Mouse (Mus musculus) CH12.LX (cell line): ENCODE measurements around the gene Mybphl. TPM values are rescaled to one million over a fixed set of nuclear protein-coding genes. Genes with fewer than 3 reads are reported as not detected.

ENCODE experiments used
- DNase-seq: peaks from one replicate; pipeline ENCODE4 v3.0.0-alpha.2; 2013; ENCODE audit errors: extremely low read depth
- H3K27ac ChIP-seq: 2 replicates; pipeline ENCODE4 v1.5.1; 2012; ENCODE audit warnings: low read depth, mild to moderate bottlenecking, control low read depth, moderate library complexity; ENCODE audit not compliant: insufficient read depth
- H3K27me3 ChIP-seq: replicated peaks from 2 replicates; pipeline ENCODE3; 2012; ENCODE audit warnings: inconsistent platforms
- H3K36me3 ChIP-seq, 2 experiments: replicated peaks in 1 of 2; 2 replicates each; pipeline versions ENCODE3 to v1.6.1; 2012; ENCODE audit warnings: inconsistent platforms in 1 of 2, low read length in 1 of 2, mild to moderate bottlenecking in 1 of 2, mixed read lengths in 1 of 2, moderate library complexity in 1 of 2; ENCODE audit not compliant: control insufficient read depth in 1 of 2, insufficient read depth in 1 of 2
- H3K4me1 ChIP-seq, 2 experiments: 2 replicates each; pipeline ENCODE4 v1.6.1; 2012; ENCODE audit warnings: inconsistent platforms in 1 of 2, moderate library complexity in 1 of 2; ENCODE audit not compliant: insufficient read depth in 2 of 2, control insufficient read depth in 1 of 2
- H3K4me2 ChIP-seq: 2 replicates; pipeline ENCODE4 v1.6.1; 2012; ENCODE audit warnings: low read depth, mild to moderate bottlenecking, control low read depth; ENCODE audit not compliant: poor library complexity, insufficient read depth, severe bottlenecking
- H3K4me3 ChIP-seq, 3 experiments: fragments of 150-350 bp in 1 of 3; sonication (generic) in 1 of 3; replicated peaks in 1 of 3; 2 replicates each; pipeline versions ENCODE3 to v1.5.1; 2011 to 2012; ENCODE audit warnings: low read depth in 2 of 3, low read length in 2 of 3, mild to moderate bottlenecking in 2 of 3, moderate library complexity in 2 of 3, control low read depth in 1 of 3, improper control_type of control experiment in 1 of 3, inconsistent platforms in 1 of 3, mixed read lengths in 1 of 3; ENCODE audit not compliant: poor library complexity in 1 of 3
- H3K79me2 ChIP-seq: replicated peaks from 2 replicates; pipeline ENCODE4 v1.6.1; 2012; ENCODE audit warnings: mild to moderate bottlenecking, moderate library complexity; ENCODE audit not compliant: control insufficient read depth, poor library complexity, insufficient read depth, severe bottlenecking; ENCODE audit errors: extremely low read depth
- H3K9ac ChIP-seq: 2 replicates; pipeline ENCODE4 v1.6.1; 2012; ENCODE audit warnings: low read depth, mild to moderate bottlenecking, control low read depth, moderate library complexity; ENCODE audit not compliant: insufficient read depth
- H3K9me3 ChIP-seq: replicated peaks from 2 replicates; pipeline ENCODE3; 2012; ENCODE audit warnings: low read length, inconsistent platforms, mixed read lengths
- CHD1 ChIP-seq: IDR thresholded peaks from 2 replicates; pipeline ENCODE4 v1.6.1; 2012; ENCODE audit warnings: low read depth, low read length, improper control_type of control experiment, inconsistent platforms
- CHD2 ChIP-seq: IDR thresholded peaks from 2 replicates; pipeline ENCODE4 v1.6.1; 2011; ENCODE audit warnings: low read length, improper control_type of control experiment
- GABPA ChIP-seq: IDR thresholded peaks from 2 replicates; pipeline ENCODE4 v1.6.1; 2012; ENCODE audit warnings: low read depth, low read length, improper control_type of control experiment, inconsistent platforms; ENCODE audit not compliant: insufficient replicate concordance
- HCFC1 ChIP-seq: IDR thresholded peaks from 2 replicates; pipeline ENCODE4 v1.6.1; 2012; ENCODE audit warnings: low read depth, mild to moderate bottlenecking, inconsistent platforms, low read length, improper control_type of control experiment
- JUN ChIP-seq: IDR thresholded peaks from 2 replicates; pipeline ENCODE4 v1.6.1; 2011; ENCODE audit warnings: low read depth, mild to moderate bottlenecking, low read length, improper control_type of control experiment, moderate library complexity; ENCODE audit not compliant: insufficient read depth
- MAFK ChIP-seq: IDR thresholded peaks from 2 replicates; pipeline ENCODE4 v1.6.1; 2011; ENCODE audit warnings: low read length, improper control_type of control experiment; ENCODE audit not compliant: insufficient replicate concordance
- MAX ChIP-seq: IDR thresholded peaks from 2 replicates; pipeline ENCODE4 v1.6.1; 2011; ENCODE audit warnings: low read length, improper control_type of control experiment
- MEF2A ChIP-seq: IDR thresholded peaks from 2 replicates; pipeline ENCODE4 v1.6.1; 2014; ENCODE audit warnings: low read depth, mild to moderate bottlenecking, inconsistent platforms, low read length, improper control_type of control experiment, borderline replicate concordance
- NELFE ChIP-seq: IDR thresholded peaks from 2 replicates; pipeline ENCODE4 v1.6.1; 2011; ENCODE audit warnings: low read depth, low read length, improper control_type of control experiment
- POLR2A ChIP-seq: IDR thresholded peaks from 2 replicates; pipeline ENCODE4 v1.6.1; 2011; ENCODE audit warnings: low read depth, mild to moderate bottlenecking, improper control_type of control experiment, low read length
- POLR2AphosphoS2 ChIP-seq: IDR thresholded peaks from 2 replicates; pipeline ENCODE4 v1.6.1; 2011; ENCODE audit warnings: low read depth, low read length, improper control_type of control experiment
- RAD21 ChIP-seq: IDR thresholded peaks from 2 replicates; pipeline ENCODE4 v1.6.1; 2011; ENCODE audit warnings: low read depth, mild to moderate bottlenecking, low read length, improper control_type of control experiment, moderate library complexity
- SIN3A ChIP-seq: IDR thresholded peaks from 2 replicates; pipeline ENCODE4 v1.6.1; 2012; ENCODE audit warnings: low read length, improper control_type of control experiment, inconsistent platforms
- SMC3 ChIP-seq: IDR thresholded peaks from 2 replicates; pipeline ENCODE4 v1.6.1; 2011; ENCODE audit warnings: low read depth, low read length, improper control_type of control experiment
- TBP ChIP-seq: conservative IDR thresholded peaks from 2 replicates; pipeline ENCODE4 v1.6.1; 2011; ENCODE audit warnings: low read depth, low read length, improper control_type of control experiment
- TCF12 ChIP-seq: IDR thresholded peaks from 2 replicates; pipeline ENCODE4 v1.6.1; 2014; ENCODE audit warnings: low read depth, mild to moderate bottlenecking, inconsistent platforms, low read length, improper control_type of control experiment
- UBTF ChIP-seq: IDR thresholded peaks from 2 replicates; pipeline ENCODE4 v1.6.1; 2012; ENCODE audit warnings: low read depth, mild to moderate bottlenecking, inconsistent platforms, low read length, improper control_type of control experiment, moderate library complexity
- ZC3H11A ChIP-seq: IDR thresholded peaks from 2 replicates; pipeline ENCODE4 v1.6.1; 2012; ENCODE audit warnings: low read depth, mild to moderate bottlenecking, inconsistent platforms, low read length, improper control_type of control experiment
- ZKSCAN1 ChIP-seq: IDR thresholded peaks from 2 replicates; pipeline ENCODE4 v1.6.1; 2012; ENCODE audit warnings: low read depth, inconsistent platforms, low read length, improper control_type of control experiment, borderline replicate concordance
- ZNF384 ChIP-seq: IDR thresholded peaks from 2 replicates; pipeline ENCODE4 v1.6.1; 2012; ENCODE audit warnings: low read depth, low read length, improper control_type of control experiment, inconsistent platforms
- dilution Hi-C: fragments of 300-500 bp; cut with MboI; formaldehyde crosslinking; loops from 2 replicates; pipeline ENCODE4 v1.14.3; 2020; ENCODE audit warnings: low sequenced_read_pairs; ENCODE audit not compliant: extremely low pct_unique_long_range_greater_than_20kb, extremely low pct_ligation_motif_present
- in situ Hi-C: fragments of 300-500 bp; cut with MboI; formaldehyde crosslinking; loops from 3 replicates; pipeline ENCODE4 v1.14.3; 2019; ENCODE audit warnings: low sequenced_read_pairs, low pct_ligation_motif_present, low pct_unique_long_range_greater_than_20kb, mixed read lengths
- polyA plus RNA-seq: library from polyadenylated mRNA; unstranded; fragments of >175 nt; gene quantifications from 2 replicates; pipeline ENCODE4 v1.2.1, GENCODE M21; 2012; ENCODE audit warnings: low read depth; ENCODE audit not compliant: insufficient read length
- total RNA-seq, 2 experiments: library from RNA; depleted of rRNA; stranded (reverse); fragments of 300-350 nt in 1 of 2; fragments of >200 nt in 1 of 2; gene quantifications; 2 replicates each; pipeline ENCODE4 v1.2.3; 2012 to 2014

The Mybphl gene
- total and polyA plus RNA-seq, 3 experiments: not detected

DNA sequence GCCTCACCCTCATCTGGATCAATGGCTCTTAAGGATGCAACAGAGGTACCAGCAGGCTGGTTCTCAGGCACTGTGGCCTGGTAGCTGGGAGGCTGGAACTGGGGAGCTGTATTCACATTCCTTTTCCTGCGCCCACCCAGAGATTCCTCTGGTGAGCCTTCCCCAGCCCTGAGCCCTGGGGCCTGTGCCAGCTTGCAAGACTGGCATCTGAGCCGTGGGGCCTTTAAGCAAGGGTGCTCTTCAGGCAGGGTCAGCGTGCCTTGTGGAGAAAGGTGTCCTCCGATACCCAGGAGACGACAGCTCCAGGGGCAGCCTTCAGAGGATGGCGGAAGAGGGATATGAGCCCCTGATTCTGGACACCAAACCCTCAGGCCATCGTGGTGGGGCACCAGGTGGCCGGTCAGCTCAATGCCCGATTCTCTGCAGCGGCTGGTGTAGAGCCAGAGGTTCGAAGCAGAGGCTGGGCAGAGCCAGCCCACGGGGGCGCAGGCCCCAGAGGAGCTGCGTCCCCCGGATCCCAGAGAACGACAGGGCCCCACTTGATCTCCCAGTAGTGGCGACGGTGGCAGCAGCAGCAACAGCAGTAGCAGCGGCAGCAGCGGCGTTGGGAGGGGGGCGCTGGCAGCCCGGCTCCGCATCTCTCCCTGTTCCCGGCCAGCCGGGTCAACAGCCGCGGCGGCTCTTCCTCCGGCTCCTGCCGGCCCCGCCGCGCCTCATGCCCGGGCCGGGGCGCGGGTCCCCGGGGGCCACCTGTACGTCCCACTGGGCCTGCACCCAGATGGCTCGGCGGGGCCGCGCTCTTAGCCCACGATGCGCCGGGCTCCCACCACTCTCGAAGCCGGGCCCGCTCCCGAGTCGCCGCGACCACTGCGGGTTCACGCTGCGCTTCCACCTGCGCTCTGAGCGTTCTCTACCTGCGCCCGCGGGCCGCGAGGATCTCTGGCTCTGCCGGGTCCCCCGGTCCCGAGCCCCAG lies 50.4 kb downstream of the Mybphl start, which contains the start of gene Celsr2:
Celsr2 (minus strand) TSS at position 696 of the 974 bp plus-strand sequence.
- H3K79me2 ChIP-seq: no peaks in the 10 kb centered on the region
- H3K4me2 ChIP-seq: no peak within 1 kb of the TSS
- H3K4me3 ChIP-seq: no peak within 1 kb of the TSS
- H3K9ac ChIP-seq: no peak within 1 kb of the TSS
- DNase-seq: no peak
- no peak within 1 kb of the TSS for H3K27ac ChIP-seq
- in situ Hi-C loops (loop anchor here (25.0 kb wide), 1 partner anchor 372 kb away; no protein-coding TSS in a partner anchor), dilution Hi-C loops (no loop called here)
- peaks cover 0 to 8% of the 10 kb centered on the region in 2 experiments; a peak in 2 of 4 replicates for H3K4me1 ChIP-seq
- peaks cover 12% of the 10 kb centered on the region for H3K27me3 ChIP-seq
- TF ChIP-seq MAX: no peak
- no peak for TF ChIP-seq SIN3A
- no peak for TF ChIP-seq CHD2
- no peak for TF ChIP-seq ZKSCAN1
- TF ChIP-seq POLR2AphosphoS2: no peak
- no peak for TF ChIP-seq TCF12
- TF ChIP-seq RAD21: no peak
- TF ChIP-seq MEF2A: no peak
- TF ChIP-seq UBTF: no peak
- TF ChIP-seq TBP: no peak
- H3K9me3 ChIP-seq: peaks cover 32% of the 10 kb centered on the region
- H3K36me3 ChIP-seq: no peaks in the 10 kb centered on the region

DNA sequence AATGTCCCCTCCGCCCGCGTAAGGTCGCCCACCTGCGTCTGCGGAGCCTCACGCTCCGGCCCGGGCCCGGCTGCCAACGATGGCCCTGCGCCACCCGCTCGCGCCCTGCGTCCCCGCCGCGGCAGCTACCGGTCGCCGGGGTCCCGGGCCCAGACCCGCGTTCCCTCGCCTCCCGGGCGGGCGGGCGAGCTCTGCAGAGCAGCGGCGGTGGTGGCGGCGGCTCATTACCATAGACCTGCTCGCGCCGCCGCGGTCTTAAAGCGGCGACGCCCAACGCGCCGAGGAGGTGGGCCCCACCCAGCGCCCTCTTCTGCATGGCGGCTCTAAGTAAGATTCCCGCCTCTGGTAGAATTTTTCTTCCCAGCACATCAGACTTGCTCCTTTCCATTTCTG lies 51.1 kb downstream of the Mybphl start:
- no peak for DNase-seq
- dilution Hi-C loops (no loop called here), in situ Hi-C loops (loop anchor here (25.0 kb wide), 1 partner anchor 371 kb away; no protein-coding TSS in a partner anchor)
- Histone ChIP-seq H3K9me3 (peaks cover 32% of the 10 kb centered on the region), H3K4me3 (no peak overlapping the region), H3K4me1 (peaks cover 0 to 8% of the 10 kb centered on the region in 2 experiments; a peak in 2 of 4 replicates), H3K9ac (no peak overlapping the region), H3K27me3 (peaks cover 6% of the 10 kb centered on the region), H3K36me3 (no peaks in the 10 kb centered on the region), H3K27ac (no peak overlapping the region), H3K79me2 (no peaks in the 10 kb centered on the region), H3K4me2 (no peak overlapping the region)
- TF ChIP-seq ZC3H11A (no peak), JUN (no peak), GABPA (no peak), SMC3 (no peak), MAX (no peak), CHD1 (no peak), UBTF (no peak), HCFC1 (no peak), TBP (no peak), NELFE (no peak), MAFK (no peak), CHD2 (no peak), POLR2A (no peak), ZNF384 (no peak), ZKSCAN1 (no peak), TCF12 (no peak)
